Mouse (Mus musculus) testis, postnatal 10 days (tissue): ENCODE results near the gene Zfp987.

Experiments
- DNase-seq: peaks from one replicate; pipeline ENCODE4 v3.0.0; 2021; ENCODE audit warnings: low spot score

Gene Zfp987

DNA sequence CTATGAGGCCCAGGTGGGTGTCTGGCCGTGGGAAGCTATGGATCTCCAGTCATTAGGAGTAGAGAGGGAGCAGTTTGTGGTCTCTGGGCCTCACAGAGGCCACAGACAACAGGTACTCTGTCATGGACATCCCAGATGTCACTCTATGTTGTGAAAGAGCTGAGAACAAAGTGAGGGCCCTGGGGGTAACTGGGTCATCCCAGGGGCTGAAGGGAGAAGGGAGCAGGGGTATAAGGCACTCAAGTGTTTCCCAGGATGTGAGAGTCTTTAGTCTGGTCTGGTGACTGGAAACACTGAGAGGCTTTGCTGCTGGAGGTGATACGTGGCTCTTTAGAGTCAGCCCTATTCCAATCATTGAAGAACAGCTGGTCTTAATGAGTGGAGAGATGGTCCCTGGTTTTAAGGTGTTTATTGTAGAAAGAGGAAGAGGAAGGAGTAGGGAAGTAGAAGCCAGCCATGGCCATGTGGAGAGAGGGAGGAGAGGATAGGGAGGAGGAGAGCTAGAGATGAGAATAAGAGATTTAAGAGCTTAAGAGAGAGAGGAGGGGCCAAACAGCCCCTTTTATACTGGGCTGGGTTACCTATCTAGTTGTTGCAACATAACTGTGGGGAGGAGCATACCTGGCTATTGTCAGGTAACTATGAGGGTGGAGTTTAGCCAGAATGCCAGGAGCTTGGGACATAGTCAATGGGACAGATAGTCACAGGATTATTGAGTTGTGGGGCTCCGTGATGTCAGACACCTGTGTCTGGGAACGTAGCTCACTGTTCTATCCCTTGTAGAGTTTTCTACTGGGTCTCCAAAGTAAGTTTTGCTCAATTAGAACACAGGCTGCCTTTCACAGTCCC, 76.5 kb downstream of the Zfp987 start:
- peak; percentile 47 for DNase-seq
